Mouse (Mus musculus): ENCODE data around the gene Ube3b.

DNA sequence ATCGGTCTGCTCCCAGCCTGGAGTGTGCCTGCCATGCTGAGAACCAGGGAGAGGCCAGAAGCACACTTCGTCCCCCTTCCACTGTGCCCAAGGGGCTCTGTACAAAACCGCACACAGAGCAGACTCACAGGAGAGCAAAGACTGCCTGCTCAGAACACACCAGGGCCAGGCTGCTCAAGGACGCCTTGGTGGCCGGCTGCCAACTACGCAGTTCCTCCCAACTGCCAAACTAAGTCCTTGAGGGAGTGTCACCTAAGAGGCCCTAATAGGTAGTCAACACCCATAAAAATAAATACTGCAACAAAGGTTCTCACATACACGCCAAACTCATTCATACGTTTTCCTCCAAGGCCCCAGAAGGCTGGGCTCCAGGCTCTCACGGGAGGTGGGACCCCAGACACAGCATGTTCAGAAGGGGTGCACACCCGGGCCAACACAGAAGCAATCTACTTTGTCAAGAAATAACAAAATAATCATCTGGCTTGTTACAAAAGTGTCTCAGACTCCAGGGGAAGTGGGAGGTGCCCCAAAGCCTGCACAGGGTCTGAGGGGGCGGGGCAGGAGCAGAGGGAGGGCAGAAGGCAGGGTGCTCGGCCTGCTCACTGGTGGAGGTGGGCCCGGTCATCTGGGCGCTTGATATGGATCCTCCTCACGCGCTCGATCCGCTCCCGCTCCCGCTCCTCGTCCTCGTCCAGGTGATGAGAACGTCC is 15.2 kb upstream of the Ube3b start:
- TF ChIP-seq CTCF (IDR thresholded peaks at IDR 0.05; ENCODE audit: extremely low read depth, insufficient read depth, low read length) (no peak), POLR2A (IDR thresholded peaks at IDR 0.05; ENCODE audit: extremely low read depth, insufficient read depth, low read length) (no peak)
